Mouse (Mus musculus): ENCODE results near the gene Trappc4. TPM values are rescaled to one million over a fixed set of nuclear protein-coding genes. Genes with fewer than 3 reads are reported as not detected.
"Not testable (repeated sequence)": the region's sequence is repeated elsewhere in the genome, so short reads cannot be mapped to it uniquely, and the experiment has no call there.

The Trappc4 gene
- total and polyA plus RNA-seq, 2 experiments from 2014 or later = 108 to 307 TPM

- no peaks in the 10 kb centered on the region for H3K9me3 ChIP-seq (ENCODE audit: low read length)
- H3K27ac ChIP-seq = no peak overlapping the region
- DNase-seq (ENCODE audit: low spot score) = no peak
- no peaks in the 10 kb centered on the region for H3K36me3 ChIP-seq (ENCODE audit: insufficient read depth, low read length)
- H3K4me2 ChIP-seq (ENCODE audit: low read depth, low read length) = no peak overlapping the region
- WGBS = 86% methylated on average over 6 of the region's 6 CpGs
- no peak overlapping the region for H3K4me3 ChIP-seq (ENCODE audit: low read length)
- no peak for TF ChIP-seq CTCF (IDR thresholded peaks at IDR 0.05; ENCODE audit: low read depth)
- no peaks in the 10 kb centered on the region for H3K4me1 ChIP-seq (ENCODE audit: insufficient read depth, low read length)
- no peaks in the 10 kb centered on the region for H3K27me3 ChIP-seq (ENCODE audit: insufficient read depth, low read length)
- no peak overlapping the region for H3K9ac ChIP-seq (replicated peaks; ENCODE audit: low read length)
- no peak for ATAC-seq
These were observed 28.3 kb upstream of the Trappc4 start for GRCm38 (mm10) chr9:44435747-44436146.

- Histone ChIP-seq H3K4me3 (ENCODE audit: low read length) (no peak overlapping the region), H3K27me3 (ENCODE audit: insufficient read depth, low read length) (no peaks in the 10 kb centered on the region), H3K9me3 (ENCODE audit: low read length) (no peaks in the 10 kb centered on the region), H3K4me2 (ENCODE audit: low read depth, low read length) (no peak overlapping the region), H3K4me1 (ENCODE audit: insufficient read depth, low read length) (no peaks in the 10 kb centered on the region), H3K36me3 (ENCODE audit: insufficient read depth, low read length) (no peaks in the 10 kb centered on the region), H3K27ac (no peak overlapping the region), H3K9ac (replicated peaks; ENCODE audit: low read length) (no peak overlapping the region)
- DNase-seq (ENCODE audit: low spot score) (no peak), ATAC-seq (no peak)
- 56% methylated on average over 5 of the region's 5 CpGs for WGBS
- TF ChIP-seq CTCF (IDR thresholded peaks at IDR 0.05; ENCODE audit: low read depth) = no peak
These were observed 25.3 kb upstream of the Trappc4 start for GRCm38 (mm10) chr9:44432577-44433185.

- DNase-seq (ENCODE audit: low spot score) = no peak
- Histone ChIP-seq H3K36me3 (ENCODE audit: insufficient read depth, low read length) (no peaks in the 10 kb centered on the region), H3K9ac (replicated peaks; ENCODE audit: low read length) (no peak overlapping the region), H3K4me1 (ENCODE audit: insufficient read depth, low read length) (no peaks in the 10 kb centered on the region), H3K4me3 (ENCODE audit: low read length) (no peak overlapping the region), H3K9me3 (ENCODE audit: low read length) (no peaks in the 10 kb centered on the region), H3K4me2 (ENCODE audit: low read depth, low read length) (no peak overlapping the region), H3K27me3 (ENCODE audit: insufficient read depth, low read length) (no peaks in the 10 kb centered on the region), H3K27ac (no peak overlapping the region)
- TF ChIP-seq CTCF (IDR thresholded peaks at IDR 0.05; ENCODE audit: low read depth) = no peak
- ATAC-seq = no peak
- 88% methylated on average over 4 of the region's 4 CpGs for WGBS
These were observed 16.2 kb upstream of the Trappc4 start for GRCm38 (mm10) chr9:44423576-44423975.

GRCm38 (mm10) chr9:44420280-44420898 lies 13.0 kb upstream of the Trappc4 start:
- ATAC-seq = no peak
- TF ChIP-seq CTCF (IDR thresholded peaks at IDR 0.05; ENCODE audit: low read depth) = no peak
- 69% methylated on average over 5 of the region's 5 CpGs for WGBS

GRCm38 (mm10) chr9:44419730-44420129 lies 12.3 kb upstream of the Trappc4 start:
- 91% methylated on average over 9 of the region's 9 CpGs for WGBS
- ATAC-seq = not testable (repeated sequence)

More at GRCm38 (mm10) chr9:44420280-44420898, 13.0 kb upstream of the Trappc4 start:
- DNase-seq (ENCODE audit: low spot score) = no peak
- H3K9ac ChIP-seq (replicated peaks; ENCODE audit: low read length) = no peak overlapping the region
- no peaks in the 10 kb centered on the region for H3K36me3 ChIP-seq (ENCODE audit: insufficient read depth, low read length)
- no peak overlapping the region for H3K27ac ChIP-seq
- H3K27me3 ChIP-seq (ENCODE audit: insufficient read depth, low read length) = no peaks in the 10 kb centered on the region
- no peaks in the 10 kb centered on the region for H3K9me3 ChIP-seq (ENCODE audit: low read length)
- no peak overlapping the region for H3K4me2 ChIP-seq (ENCODE audit: low read depth, low read length)
- H3K4me3 ChIP-seq (ENCODE audit: low read length) = no peak overlapping the region
- peaks cover 6% of the 10 kb centered on the region; the same call in 1 of the 2 replicates for H3K4me1 ChIP-seq (ENCODE audit: insufficient read depth, low read length)

GRCm38 (mm10) chr9:44418519-44419385 lies 11.4 kb upstream of the Trappc4 start, which contains the start of gene Ccdc84:
Gene Ccdc84, minus strand, starts transcription at chr9:44418569.
- Histone ChIP-seq H3K4me3 (ENCODE audit: low read length) (peak within 1 kb of the TSS; percentile 81), H3K4me1 (ENCODE audit: insufficient read depth, low read length) (peaks cover 6% of the 10 kb centered on the region; the same call in 1 of the 2 replicates), H3K4me2 (ENCODE audit: low read depth, low read length) (peak within 1 kb of the TSS; percentile 97), H3K36me3 (ENCODE audit: insufficient read depth, low read length) (0 out of 2 replicates have a peak, but pooled peaks cover 2% of the 10 kb centered on the region), H3K27me3 (ENCODE audit: insufficient read depth, low read length) (no peaks in the 10 kb centered on the region), H3K9ac (replicated peaks; ENCODE audit: low read length) (peak within 1 kb of the TSS; percentile 78), H3K9me3 (ENCODE audit: low read length) (no peaks in the 10 kb centered on the region), H3K27ac (peak within 1 kb of the TSS; percentile 79)
- DNase-seq (ENCODE audit: low spot score) (peak; percentile 33), ATAC-seq (no peak)
- TF ChIP-seq CTCF (IDR thresholded peaks at IDR 0.05; ENCODE audit: low read depth) = no peak
- 76% methylated on average over 14 of the region's 14 CpGs for WGBS

More at GRCm38 (mm10) chr9:44419730-44420129, 12.3 kb upstream of the Trappc4 start:
- not testable (repeated sequence) for H3K9ac ChIP-seq (replicated peaks; ENCODE audit: low read length); DNase-seq (ENCODE audit: low spot score); H3K4me3 ChIP-seq (ENCODE audit: low read length); H3K4me1 ChIP-seq (ENCODE audit: insufficient read depth, low read length); H3K4me2 ChIP-seq (ENCODE audit: low read depth, low read length); H3K27ac ChIP-seq; H3K27me3 ChIP-seq (ENCODE audit: insufficient read depth, low read length); H3K36me3 ChIP-seq (ENCODE audit: insufficient read depth, low read length); H3K9me3 ChIP-seq (ENCODE audit: low read length)
